Mouse (Mus musculus) urinary bladder, postnatal 4 days (tissue): Measurements from ENCODE around the gene Spcs3.
"Not testable (repeated sequence)": the region's sequence is repeated elsewhere in the genome, so short reads cannot be mapped to it uniquely, and the experiment has no call there.

Source experiments
- DNase-seq, 2 experiments: peaks; one replicate each; pipeline ENCODE4 v3.0.0; 2021 to 2022; ENCODE audit warnings: low spot score in 2 of 2

The Spcs3 gene

GRCm38 (mm10) chr8:54529382-54530296 lies at the start of gene Spcs3, which contains the start of gene Asb5:
Gene Spcs3, minus strand, starts transcription at chr8:54529998.
Gene Asb5, plus strand, starts transcription at chr8:54529580.
- peak; percentile 92 to 95 for DNase-seq

- no peak for DNase-seq
Measured at GRCm38 (mm10) chr8:54570618-54571609, 41.1 kb upstream of the Spcs3 start.

GRCm38 (mm10) chr8:54567168-54567567 lies 37.4 kb upstream of the Spcs3 start:
- DNase-seq: no peak

GRCm38 (mm10) chr8:54565603-54566260 lies 35.9 kb upstream of the Spcs3 start:
- DNase-seq: no peak

GRCm38 (mm10) chr8:54565181-54565580 lies 35.4 kb upstream of the Spcs3 start:
- DNase-seq: no peak

GRCm38 (mm10) chr8:54562137-54562536 lies 32.3 kb upstream of the Spcs3 start:
- DNase-seq: no peak

GRCm38 (mm10) chr8:54554921-54555320 lies 25.1 kb upstream of the Spcs3 start:
- no peak for DNase-seq

- DNase-seq: no peak
Measured at GRCm38 (mm10) chr8:54550026-54550574, 20.3 kb upstream of the Spcs3 start.

GRCm38 (mm10) chr8:54548383-54548782 lies 18.6 kb upstream of the Spcs3 start:
- DNase-seq: no peak

GRCm38 (mm10) chr8:54541331-54541730 lies 11.5 kb upstream of the Spcs3 start:
- DNase-seq: no peak

GRCm38 (mm10) chr8:54537285-54537684 lies 7.5 kb upstream of the Spcs3 start:
- DNase-seq: no peak

- DNase-seq: no peak
Measured at GRCm38 (mm10) chr8:54535172-54535571, 5.4 kb upstream of the Spcs3 start.

- no peak for DNase-seq
Measured at GRCm38 (mm10) chr8:54528571-54528970, 1.2 kb downstream of the Spcs3 start.

GRCm38 (mm10) chr8:54526700-54527099 lies 3.1 kb downstream of the Spcs3 start:
- DNase-seq: no peak

- no peak for DNase-seq
Measured at GRCm38 (mm10) chr8:54525606-54526005, 4.2 kb downstream of the Spcs3 start.

GRCm38 (mm10) chr8:54520516-54520915 lies 9.3 kb downstream of the Spcs3 start:
- DNase-seq: no peak

GRCm38 (mm10) chr8:54518756-54519460 lies 10.9 kb downstream of the Spcs3 start:
- no peak for DNase-seq

- DNase-seq: not testable (repeated sequence)
Measured at GRCm38 (mm10) chr8:54512200-54512599, 17.6 kb downstream of the Spcs3 start.

GRCm38 (mm10) chr8:54511791-54512190 lies 18.0 kb downstream of the Spcs3 start:
- DNase-seq: no peak

- no peak for DNase-seq
Measured at GRCm38 (mm10) chr8:54509221-54509721, 20.5 kb downstream of the Spcs3 start.
